Mouse (Mus musculus): ENCODE data around the gene Dab1. TPM values are rescaled to one million over a fixed set of nuclear protein-coding genes. Genes with fewer than 3 reads are reported as not detected.

Dab1 gene
- total RNA-seq, 2 experiments from 2014 or later: 155 to 170 TPM

- no peak for DNase-seq (ENCODE audit: low spot score in 2 of 2)
- Histone ChIP-seq H3K27ac (no peak overlapping the region), H3K4me3 (no peak overlapping the region)
- TF ChIP-seq CTCF (conservative IDR thresholded peaks at IDR 0.05): no peak
Observed at GRCm38 (mm10) chr4:104415482-104415881, 796.3 kb downstream of the Dab1 start.

GRCm38 (mm10) chr4:104418354-104418753 is 799.2 kb downstream of the Dab1 start:
- no peak for DNase-seq (ENCODE audit: low spot score in 2 of 2)
- TF ChIP-seq CTCF (conservative IDR thresholded peaks at IDR 0.05): no peak
- no peak overlapping the region; the same call in 1 of the 2 replicates for H3K27ac ChIP-seq
- no peak overlapping the region for H3K4me3 ChIP-seq

GRCm38 (mm10) chr4:104420983-104421680 is 802.0 kb downstream of the Dab1 start:
- Histone ChIP-seq H3K4me3 (no peak overlapping the region), H3K27ac (no peak overlapping the region)
- DNase-seq (ENCODE audit: low spot score in 2 of 2): no peak
- TF ChIP-seq CTCF (conservative IDR thresholded peaks at IDR 0.05): no peak

GRCm38 (mm10) chr4:104429127-104429526 is 810.0 kb downstream of the Dab1 start:
- no peak overlapping the region for H3K27ac ChIP-seq
- no peak for DNase-seq (ENCODE audit: low spot score in 2 of 2)
- H3K4me3 ChIP-seq: no peak overlapping the region
- TF ChIP-seq CTCF (conservative IDR thresholded peaks at IDR 0.05): no peak

- no peak overlapping the region for H3K4me3 ChIP-seq
- no peak for DNase-seq (ENCODE audit: low spot score in 2 of 2)
- no peak for TF ChIP-seq CTCF (conservative IDR thresholded peaks at IDR 0.05)
- peak overlapping the region; percentile 32; the same call in 1 of the 2 replicates for H3K27ac ChIP-seq
Observed at GRCm38 (mm10) chr4:104431231-104431855, 812.2 kb downstream of the Dab1 start.

DNA sequence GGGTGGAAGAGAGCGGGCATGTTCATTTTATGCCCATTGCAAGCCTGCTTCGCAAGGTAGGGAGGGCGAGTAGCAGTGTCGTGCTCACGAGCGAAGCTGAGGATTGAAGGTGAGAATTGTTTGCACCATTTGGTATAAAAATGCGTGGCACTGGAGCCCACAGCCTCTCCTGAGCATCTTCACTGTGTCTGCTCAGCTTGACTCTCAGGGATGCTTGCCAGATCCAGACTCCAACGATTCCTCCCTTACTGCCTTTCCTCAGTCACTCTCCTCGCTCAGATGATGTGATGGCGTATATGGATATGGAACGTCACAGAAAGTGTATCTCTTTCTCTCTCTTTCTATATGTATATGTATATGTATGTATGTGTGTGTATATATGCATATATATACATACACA is 813.0 kb downstream of the Dab1 start:
- TF ChIP-seq CTCF (conservative IDR thresholded peaks at IDR 0.05): no peak
- Histone ChIP-seq H3K27ac (peak overlapping the region; percentile 32; the same call in 1 of the 2 replicates), H3K4me3 (no peak overlapping the region)
- no peak for DNase-seq (ENCODE audit: low spot score in 2 of 2)

GRCm38 (mm10) chr4:104435736-104436135 is 816.6 kb downstream of the Dab1 start:
- no peak for DNase-seq (ENCODE audit: low spot score in 2 of 2)
- no peak for TF ChIP-seq CTCF (conservative IDR thresholded peaks at IDR 0.05)

GRCm38 (mm10) chr4:104436411-104436810 is 817.3 kb downstream of the Dab1 start:
- Histone ChIP-seq H3K4me3 (no peak overlapping the region), H3K27ac (no peak overlapping the region)
- DNase-seq (ENCODE audit: low spot score in 2 of 2): no peak
- no peak for TF ChIP-seq CTCF (conservative IDR thresholded peaks at IDR 0.05)

More at GRCm38 (mm10) chr4:104435736-104436135, 816.6 kb downstream of the Dab1 start:
- Histone ChIP-seq H3K27ac (no peak overlapping the region), H3K4me3 (no peak overlapping the region)

GRCm38 (mm10) chr4:104438730-104439129 is 819.6 kb downstream of the Dab1 start:
- Histone ChIP-seq H3K27ac (peak overlapping the region; percentile 46; the same call in 1 of the 2 replicates), H3K4me3 (no peak overlapping the region)
- DNase-seq (ENCODE audit: low spot score in 2 of 2): no peak
- TF ChIP-seq CTCF (conservative IDR thresholded peaks at IDR 0.05): no peak

GRCm38 (mm10) chr4:104439641-104440040 is 820.5 kb downstream of the Dab1 start:
- no peak for TF ChIP-seq CTCF (conservative IDR thresholded peaks at IDR 0.05)
- no peak overlapping the region for H3K4me3 ChIP-seq
- H3K27ac ChIP-seq: peak overlapping the region; percentile 75
- DNase-seq (ENCODE audit: low spot score in 2 of 2): peak; percentile 67 to 85

GRCm38 (mm10) chr4:104442925-104443747 is 824.0 kb downstream of the Dab1 start:
- no peak overlapping the region for H3K27ac ChIP-seq
- no peak overlapping the region for H3K4me3 ChIP-seq
- no peak for TF ChIP-seq CTCF (conservative IDR thresholded peaks at IDR 0.05)
- no peak for DNase-seq (ENCODE audit: low spot score in 2 of 2)

DNA sequence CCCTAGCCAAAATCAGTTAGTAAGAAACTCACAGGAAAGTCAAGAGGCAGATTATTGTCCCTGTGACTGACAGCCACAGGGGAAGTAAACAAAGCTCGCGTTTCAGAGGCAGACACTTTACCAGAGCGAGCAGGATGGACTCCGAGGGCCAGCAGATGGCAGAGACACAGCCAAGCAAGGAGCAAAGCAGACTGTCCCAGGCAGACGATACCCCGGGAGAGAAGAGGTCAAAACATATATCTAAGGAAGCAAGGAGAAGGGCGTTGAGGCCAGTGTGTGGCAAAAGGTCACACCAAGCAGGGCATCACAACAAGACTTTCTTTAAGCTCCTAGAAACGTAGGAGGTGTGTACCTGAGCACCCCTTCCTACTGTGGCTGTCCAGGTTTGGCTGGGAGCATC is 824.6 kb downstream of the Dab1 start:
- TF ChIP-seq CTCF (conservative IDR thresholded peaks at IDR 0.05): no peak; the same call in 1 of the 2 replicates
- H3K27ac ChIP-seq: no peak overlapping the region
- no peak for DNase-seq (ENCODE audit: low spot score in 2 of 2)
- H3K4me3 ChIP-seq: no peak overlapping the region

DNA sequence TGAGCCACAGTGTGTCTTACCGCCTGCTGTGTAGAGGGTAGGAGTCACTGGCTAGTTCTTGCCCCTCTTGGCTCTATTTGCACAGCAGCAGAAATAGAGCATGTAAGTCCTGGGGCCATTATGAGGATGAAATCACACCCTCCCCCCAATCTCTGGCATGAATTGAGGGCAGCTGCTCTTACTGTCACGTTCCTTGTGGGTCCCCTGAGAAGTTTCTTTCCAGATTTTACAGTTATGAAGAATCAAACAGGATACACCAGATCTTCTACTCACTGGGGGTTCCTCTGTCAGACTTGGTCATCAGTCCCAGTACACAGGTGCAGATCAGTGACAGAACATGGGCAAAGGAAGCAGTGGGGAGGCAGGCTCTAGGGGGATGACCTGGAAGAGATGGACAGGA is 825.8 kb downstream of the Dab1 start:
- TF ChIP-seq CTCF (conservative IDR thresholded peaks at IDR 0.05): no peak
- Histone ChIP-seq H3K27ac (no peak overlapping the region), H3K4me3 (no peak overlapping the region)
- no peak for DNase-seq (ENCODE audit: low spot score in 2 of 2)

Data from layer of hippocampus, adult 2 months (tissue).